Mouse (Mus musculus) megakaryocyte, embryonic 14.5 days (primary cell): ENCODE data around the gene Gm49383. TPM values are rescaled to one million over a fixed set of nuclear protein-coding genes. Genes with fewer than 3 reads are reported as not detected.

Source experiments
- H3K27me3 ChIP-seq: replicated peaks from 2 replicates; pipeline ENCODE3; 2012; ENCODE audit warnings: inconsistent platforms
- H3K36me3 ChIP-seq: replicated peaks from 2 replicates; pipeline ENCODE3; 2012; ENCODE audit warnings: low read length, inconsistent platforms, mixed read lengths
- H3K4me1 ChIP-seq: 2 replicates; pipeline ENCODE4 v1.6.1; 2012; ENCODE audit warnings: inconsistent platforms
- H3K4me3 ChIP-seq: replicated peaks from 2 replicates; pipeline ENCODE3; 2012; ENCODE audit warnings: moderate library complexity, mild to moderate bottlenecking, inconsistent platforms
- H3K9me3 ChIP-seq: 2 replicates; pipeline ENCODE4 v1.6.1; 2012; ENCODE audit warnings: inconsistent platforms
- FLI1 ChIP-seq: IDR thresholded peaks from 2 replicates; pipeline ENCODE4 v1.6.1; 2012; ENCODE audit warnings: low read length, inconsistent platforms, mixed read lengths
- GATA1 ChIP-seq: IDR thresholded peaks from 3 replicates; pipeline ENCODE4 v1.6.1; 2012; ENCODE audit warnings: mixed read lengths, low read length, inconsistent platforms, borderline replicate concordance
- polyA plus RNA-seq: library from polyadenylated mRNA; stranded (reverse); fragments of >175 nt; gene quantifications from 2 replicates; pipeline ENCODE4 v1.2.3, GENCODE M21; 2012; ENCODE audit warnings: low replicate concordance; ENCODE audit not compliant: insufficient read depth

The Gm49383 gene
- polyA plus RNA-seq, result 5.9 and 6.8 TPM in 2 replicates

DNA sequence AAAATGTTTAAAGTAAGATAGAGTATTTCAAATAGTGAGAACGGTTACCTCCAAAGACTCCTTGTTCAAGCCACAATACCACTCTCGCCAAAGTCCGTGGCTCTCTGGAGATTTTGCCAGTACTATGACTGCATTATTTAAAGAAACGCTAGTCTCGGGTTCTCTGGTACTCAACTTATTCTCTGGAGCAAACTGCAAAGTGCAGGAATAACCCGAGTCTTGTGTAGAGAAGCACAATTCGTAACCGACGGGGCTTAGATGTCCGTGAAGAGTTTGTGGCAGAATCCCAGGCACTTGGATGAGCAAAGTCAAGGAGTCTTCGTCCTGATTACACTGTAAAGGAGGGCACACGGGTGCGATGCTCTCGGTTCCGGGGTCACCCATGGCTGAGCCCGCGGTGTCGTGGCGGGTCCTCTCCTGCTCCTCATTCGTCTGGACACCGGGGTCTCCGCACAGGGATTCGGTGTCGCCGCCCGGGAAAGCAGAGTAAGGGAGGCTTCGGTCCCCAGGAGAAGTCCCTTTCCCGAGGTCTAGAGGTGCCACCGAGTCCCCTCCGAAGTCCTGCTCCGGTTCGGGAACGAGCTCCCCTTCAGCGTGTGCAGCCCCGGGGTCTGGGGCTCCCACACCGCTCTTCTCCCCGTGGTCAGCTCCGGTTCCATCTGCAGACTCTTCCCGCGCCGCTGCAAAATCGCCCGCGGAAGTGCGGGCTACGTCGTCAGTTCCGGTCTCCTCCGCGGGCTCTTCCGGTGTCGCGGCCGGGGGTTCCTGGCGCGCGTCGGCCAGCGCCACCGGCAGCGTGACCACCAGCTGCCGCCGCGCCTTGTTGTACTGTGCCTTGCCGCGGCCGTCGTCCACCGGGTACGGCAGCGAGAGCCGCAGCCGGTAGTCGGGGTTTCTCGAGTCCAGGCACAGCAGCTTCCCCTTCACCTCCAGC lies at the start of gene Gm49383:
Gm49383 (minus strand) TSS at position 661 of the 934 bp plus-strand sequence.
- Histone ChIP-seq H3K27me3 (no peaks in the 10 kb centered on the region), H3K9me3 (no peaks in the 10 kb centered on the region), H3K4me3 (peak within 1 kb of the TSS; percentile 97), H3K4me1 (peaks cover 30% of the 10 kb centered on the region), H3K36me3 (peaks cover 33% of the 10 kb centered on the region)
- no peak for TF ChIP-seq GATA1
- TF ChIP-seq FLI1, result peak; percentile 84; the same call in 1 of the 2 replicates

- H3K4me1 ChIP-seq, result peaks cover 45% of the 10 kb centered on the region
- peak overlapping the region; percentile 95 for H3K4me3 ChIP-seq
- H3K36me3 ChIP-seq, result no peaks in the 10 kb centered on the region
- H3K27me3 ChIP-seq, result no peaks in the 10 kb centered on the region
- no peaks in the 10 kb centered on the region for H3K9me3 ChIP-seq
- no peak for TF ChIP-seq FLI1
These were observed 45.0 kb upstream of the Gm49383 start for GRCm38 (mm10) chr12:69241771-69242431.

DNA sequence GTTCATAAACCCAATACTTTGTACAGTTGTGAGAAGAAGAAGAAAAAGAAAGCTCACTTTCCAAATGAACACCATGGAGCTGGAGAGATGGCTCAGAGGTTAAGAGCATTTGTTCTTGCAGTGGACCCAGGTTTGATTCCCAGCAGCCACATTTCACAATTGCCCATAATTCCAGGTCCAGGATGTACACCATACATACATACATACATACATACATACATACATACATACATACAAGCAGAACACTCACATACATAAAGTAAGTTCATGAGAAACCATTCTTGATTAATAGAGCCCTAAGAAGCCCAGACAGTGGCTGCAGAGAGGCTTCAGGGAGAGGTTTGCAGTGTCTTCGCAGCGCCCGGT lies 44.5 kb upstream of the Gm49383 start:
- H3K9me3 ChIP-seq, result no peaks in the 10 kb centered on the region

DNA sequence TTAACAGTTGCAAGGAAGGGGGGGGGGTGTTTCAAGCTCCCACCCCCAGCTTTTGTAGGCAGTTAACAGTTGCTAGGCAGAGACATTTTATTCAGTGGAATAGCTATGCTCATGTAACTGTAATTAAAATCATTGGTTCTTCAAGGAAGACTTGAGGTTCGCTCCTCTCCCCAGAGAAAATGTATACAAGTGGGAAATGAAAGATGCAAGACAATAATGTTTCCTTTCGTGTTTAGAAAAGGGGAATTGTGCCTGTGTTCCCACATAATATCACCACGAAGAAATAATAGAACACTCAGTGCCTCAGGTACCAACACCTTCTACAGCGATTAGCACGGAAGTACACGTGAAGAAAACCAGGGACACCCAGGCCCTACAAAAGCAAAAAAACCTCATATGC lies 44.0 kb upstream of the Gm49383 start, which contains the start of gene Klhdc1:
Klhdc1 (plus strand) TSS at position 301 of the 400 bp plus-strand sequence.
- H3K27me3 ChIP-seq, result no peaks in the 10 kb centered on the region
- no peak for TF ChIP-seq GATA1
- TF ChIP-seq FLI1, result no peak
- H3K36me3 ChIP-seq, result no peaks in the 10 kb centered on the region
- peaks cover 45% of the 10 kb centered on the region for H3K4me1 ChIP-seq
- H3K4me3 ChIP-seq, result peak within 1 kb of the TSS; percentile 95
- no peaks in the 10 kb centered on the region for H3K9me3 ChIP-seq

More for the DNA sequence above, 44.5 kb upstream of the Gm49383 start:
- no peak for TF ChIP-seq GATA1
- no peak for TF ChIP-seq FLI1
- H3K36me3 ChIP-seq, result no peaks in the 10 kb centered on the region
- peak overlapping the region; percentile 95 for H3K4me3 ChIP-seq
- H3K4me1 ChIP-seq, result peaks cover 45% of the 10 kb centered on the region
- H3K27me3 ChIP-seq, result no peaks in the 10 kb centered on the region

DNA sequence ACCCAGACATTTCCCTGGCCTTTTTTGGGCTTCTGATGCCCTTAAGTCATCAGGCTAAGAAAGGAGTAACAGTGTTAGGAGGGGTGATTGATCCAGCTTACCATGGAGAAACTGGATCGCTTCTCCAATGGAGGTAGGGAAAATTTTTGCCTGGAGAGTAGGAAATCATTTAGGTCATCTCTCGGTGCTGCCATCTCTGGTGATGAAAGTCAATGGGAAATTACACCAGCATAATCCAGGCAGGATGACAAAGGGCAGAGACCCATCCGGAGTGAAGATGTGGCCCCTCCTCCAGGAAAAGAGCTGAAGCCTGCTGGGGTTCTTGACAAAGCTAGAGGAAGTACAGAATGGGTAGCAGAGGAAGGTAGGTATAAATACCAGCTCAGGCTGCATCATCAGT lies 41.4 kb upstream of the Gm49383 start:
- Histone ChIP-seq H3K9me3 (no peaks in the 10 kb centered on the region), H3K4me3 (no peak overlapping the region), H3K27me3 (no peaks in the 10 kb centered on the region), H3K36me3 (no peaks in the 10 kb centered on the region), H3K4me1 (peaks cover 45% of the 10 kb centered on the region)
- TF ChIP-seq GATA1 (no peak), FLI1 (no peak)

DNA sequence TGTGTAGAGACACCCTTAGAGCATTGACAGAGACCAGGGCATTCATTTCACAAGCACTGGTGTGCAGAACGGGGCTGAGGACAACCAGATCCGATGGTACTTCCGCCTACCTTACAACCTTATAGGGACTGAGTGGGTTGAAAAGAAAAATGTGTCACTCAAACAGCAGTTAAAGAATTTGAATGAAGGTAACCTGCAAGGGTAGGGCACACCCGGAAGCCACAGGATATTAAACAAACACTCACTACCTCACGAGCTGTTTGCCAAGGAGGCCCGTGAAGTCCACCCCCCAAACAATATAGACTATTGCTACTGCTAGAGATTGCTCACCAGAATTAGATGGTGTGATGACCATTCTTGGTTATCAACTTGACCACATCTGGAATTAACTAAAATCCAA lies 38.9 kb upstream of the Gm49383 start:
- TF ChIP-seq FLI1 (no peak), GATA1 (no peak)
- H3K4me1 ChIP-seq, result peaks cover 31% of the 10 kb centered on the region
- H3K27me3 ChIP-seq, result no peaks in the 10 kb centered on the region
- no peaks in the 10 kb centered on the region for H3K36me3 ChIP-seq
- H3K9me3 ChIP-seq, result no peaks in the 10 kb centered on the region
- no peak overlapping the region for H3K4me3 ChIP-seq

GRCm38 (mm10) chr12:69229251-69229650 lies 32.3 kb upstream of the Gm49383 start:
- TF ChIP-seq FLI1 (no peak), GATA1 (no peak)
- H3K4me3 ChIP-seq, result no peak overlapping the region

GRCm38 (mm10) chr12:69227776-69228466 lies 31.0 kb upstream of the Gm49383 start, which contains the start of gene Pole2:
Gene Pole2 (minus strand): TSS chr12:69228195.
- Histone ChIP-seq H3K27me3 (no peaks in the 10 kb centered on the region), H3K4me3 (peak within 1 kb of the TSS; percentile 97), H3K36me3 (peaks cover 26% of the 10 kb centered on the region), H3K4me1 (peaks cover 22% of the 10 kb centered on the region), H3K9me3 (no peaks in the 10 kb centered on the region)
- no peak for TF ChIP-seq FLI1
- no peak for TF ChIP-seq GATA1

More at GRCm38 (mm10) chr12:69229251-69229650, 32.3 kb upstream of the Gm49383 start:
- Histone ChIP-seq H3K4me1 (peaks cover 22% of the 10 kb centered on the region), H3K27me3 (no peaks in the 10 kb centered on the region), H3K36me3 (peaks cover 17% of the 10 kb centered on the region), H3K9me3 (no peaks in the 10 kb centered on the region)

DNA sequence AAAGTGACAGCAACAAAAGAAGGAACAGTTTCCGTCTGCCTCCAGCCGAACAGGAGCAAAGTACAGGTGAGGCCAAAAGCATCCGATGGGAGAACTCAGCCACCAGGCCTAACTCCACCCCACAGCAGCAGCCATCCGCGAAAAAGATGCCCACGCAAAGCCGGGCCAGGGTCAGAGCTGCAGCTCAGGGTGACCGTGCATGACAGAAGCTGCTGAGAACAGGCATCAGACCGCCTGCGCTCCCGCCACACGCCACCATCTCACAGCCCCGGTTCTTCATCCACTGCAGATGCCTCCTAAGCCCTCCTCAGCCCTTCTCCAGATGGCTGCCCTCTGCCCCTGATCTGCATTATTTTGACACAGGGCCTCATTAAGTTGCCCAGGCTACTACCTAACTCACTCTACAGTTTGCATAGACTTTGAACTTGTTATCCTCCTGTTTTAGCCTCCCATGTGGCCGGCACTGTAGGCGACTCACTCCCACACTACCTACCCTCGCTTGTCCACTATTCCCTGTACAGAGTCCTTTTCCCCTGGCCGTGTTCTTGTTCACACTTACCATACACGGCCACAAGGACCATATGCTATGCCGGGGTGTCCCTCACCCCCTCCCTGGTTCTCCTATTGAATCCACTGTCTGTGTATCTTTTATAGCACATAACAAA lies 23.8 kb upstream of the Gm49383 start:
- H3K4me1 ChIP-seq, result peaks cover 4% of the 10 kb centered on the region; the same call in 1 of the 2 replicates
- H3K4me3 ChIP-seq, result no peak overlapping the region
- TF ChIP-seq GATA1, result no peak
- TF ChIP-seq FLI1, result no peak
- peaks cover 78% of the 10 kb centered on the region for H3K36me3 ChIP-seq
- no peaks in the 10 kb centered on the region for H3K9me3 ChIP-seq
- no peaks in the 10 kb centered on the region for H3K27me3 ChIP-seq
